14 mouse cellular contexts compared by ENCODE assay signal in genomic region chr13:93546011-93546410, GRCm38 (mm10).
"Had no signal": no experiment of that assay in that cellular context is flagged by ENCODE, and none has a peak within 500 bp of the region (broad histone marks: within the 10 kb centered on the region; RNA-seq: fewer than 3 reads in every experiment).

No protein-coding gene starts in this region.

- H3K4me3 ChIP-seq: layer of hippocampus, adult 2 months; limb, embryonic 10.5 days; liver, embryonic 15.5 days; midbrain, embryonic 13.5 days; neural tube, embryonic 15.5 days had no signal

- H3K36me3 ChIP-seq: limb, embryonic 10.5 days; liver, embryonic 15.5 days; midbrain, embryonic 13.5 days; neural tube, embryonic 15.5 days had no signal

- H3K4me1 ChIP-seq: liver, embryonic 15.5 days; midbrain, embryonic 13.5 days; neural tube, embryonic 15.5 days had no signal

- DNase-seq: kidney, adult 8-10 months; kidney, postnatal 4 days; lung, adult 2 months; lung, postnatal 36 days; right cerebral cortex, adult 18-20 months; right cerebral cortex, postnatal 25 days had no signal

- H3K27ac ChIP-seq: kidney, postnatal 0 days; layer of hippocampus, adult 2 months; limb, embryonic 10.5 days; liver, embryonic 15.5 days; midbrain, embryonic 13.5 days; neural tube, embryonic 15.5 days had no signal

- ATAC-seq: intestine, postnatal 0 days; lung, postnatal 0 days; midbrain, embryonic 13.5 days had no signal

- H3K27me3 ChIP-seq: liver, embryonic 15.5 days; midbrain, embryonic 13.5 days; neural tube, embryonic 15.5 days had no signal
